Mouse (Mus musculus): ENCODE measurements around the gene Ube2j1. TPM values are rescaled to one million over a fixed set of nuclear protein-coding genes. Genes with fewer than 3 reads are reported as not detected.

The Ube2j1 gene
- polyA plus RNA-seq, 1 experiment from 2014 or later: 43.8 TPM

DNA sequence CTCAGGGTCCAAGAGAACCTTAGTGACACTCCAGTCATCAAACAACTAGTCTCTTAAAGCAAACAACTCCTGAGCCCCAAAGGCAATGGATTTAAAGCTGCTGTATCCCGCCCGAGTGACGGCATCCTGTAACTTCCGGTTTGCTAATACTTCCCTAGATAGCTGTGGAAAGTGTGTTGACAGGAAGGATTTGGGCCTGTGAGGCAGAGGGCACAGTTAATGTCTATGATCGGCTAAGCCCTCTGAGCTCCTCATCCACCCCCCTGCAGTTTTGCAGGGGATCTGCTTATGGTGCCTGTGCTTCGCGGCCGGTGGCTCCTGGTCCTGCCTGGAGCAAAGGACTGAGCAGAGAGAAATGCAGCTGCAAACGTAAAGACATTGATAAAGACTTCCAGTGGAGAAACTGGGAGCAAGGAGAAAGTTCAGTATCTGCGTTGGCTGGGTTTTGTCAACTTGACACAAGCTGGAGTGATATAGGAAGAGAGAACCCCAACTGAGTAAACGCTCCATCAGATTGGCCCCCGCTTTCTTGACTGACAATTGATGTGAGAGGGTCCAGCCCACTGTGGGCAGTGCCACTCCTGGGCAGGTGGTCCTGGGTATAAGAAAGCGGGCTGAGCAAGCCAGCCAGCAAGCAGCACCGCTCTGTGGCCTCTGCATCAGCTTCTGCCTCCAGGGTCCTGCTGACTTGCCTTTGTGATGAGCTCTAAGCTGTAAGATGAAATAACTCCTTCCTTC, 35.2 kb downstream of the Ube2j1 start:
- H3K4me1 ChIP-seq (ENCODE audit: insufficient read depth, low read length): no peaks in the 10 kb centered on the region
- H3K4me2 ChIP-seq (replicated peaks; ENCODE audit: low read depth, low read length): no peak overlapping the region
- no peaks in the 10 kb centered on the region for H3K36me3 ChIP-seq (ENCODE audit: insufficient read depth, low read length)
- H3K27me3 ChIP-seq (ENCODE audit: insufficient read depth, low read length): no peaks in the 10 kb centered on the region
- 65% methylated on average over 14 of the region's 14 CpGs for WGBS
- no peak overlapping the region for H3K27ac ChIP-seq (ENCODE audit: low read length)
- no peak for ATAC-seq (ENCODE audit: low FRiP score, low TSS enrichment)
- H3K4me3 ChIP-seq (ENCODE audit: low read length): no peak overlapping the region
- no peak overlapping the region for H3K9ac ChIP-seq (replicated peaks; ENCODE audit: low read length)
- H3K9me3 ChIP-seq (ENCODE audit: low read length): no peaks in the 10 kb centered on the region

- no peaks in the 10 kb centered on the region for H3K27me3 ChIP-seq (ENCODE audit: insufficient read depth, low read length)
- H3K4me2 ChIP-seq (replicated peaks; ENCODE audit: low read depth, low read length): no peak overlapping the region
- no peak for ATAC-seq (ENCODE audit: low FRiP score, low TSS enrichment)
- H3K9me3 ChIP-seq (ENCODE audit: low read length): no peaks in the 10 kb centered on the region
- 93% methylated on average over 3 of the region's 3 CpGs for WGBS
- H3K36me3 ChIP-seq (ENCODE audit: insufficient read depth, low read length): no peaks in the 10 kb centered on the region
- no peaks in the 10 kb centered on the region for H3K4me1 ChIP-seq (ENCODE audit: insufficient read depth, low read length)
- no peak overlapping the region for H3K4me3 ChIP-seq (ENCODE audit: low read length)
- no peak overlapping the region for H3K27ac ChIP-seq (ENCODE audit: low read length)
- H3K9ac ChIP-seq (replicated peaks; ENCODE audit: low read length): no peak overlapping the region
Measured at GRCm38 (mm10) chr4:33067331-33067730, 36.1 kb downstream of the Ube2j1 start.

DNA sequence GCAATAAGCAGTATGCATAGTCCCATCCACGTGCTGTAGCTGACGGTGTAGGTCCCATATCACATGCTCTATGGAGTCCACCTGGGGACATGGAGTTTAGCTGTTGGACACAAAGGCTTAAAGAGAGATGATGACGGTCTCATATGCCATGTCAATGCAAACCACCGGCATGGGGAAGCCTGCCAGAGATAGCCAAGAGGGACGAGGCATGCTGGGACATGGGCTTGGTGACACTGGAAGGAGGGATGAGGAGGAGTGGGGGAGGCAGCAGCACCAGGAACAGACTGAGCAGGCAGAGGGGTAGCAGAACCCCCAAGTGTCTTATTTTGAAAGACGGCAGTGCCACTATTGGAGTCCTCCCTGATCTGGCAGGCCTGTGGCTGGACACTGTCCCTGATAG, 36.6 kb downstream of the Ube2j1 start:
- Histone ChIP-seq H3K9me3 (ENCODE audit: low read length) (no peaks in the 10 kb centered on the region), H3K27me3 (ENCODE audit: insufficient read depth, low read length) (no peaks in the 10 kb centered on the region), H3K4me3 (ENCODE audit: low read length) (no peak overlapping the region), H3K4me1 (ENCODE audit: insufficient read depth, low read length) (no peaks in the 10 kb centered on the region), H3K4me2 (replicated peaks; ENCODE audit: low read depth, low read length) (no peak overlapping the region), H3K36me3 (ENCODE audit: insufficient read depth, low read length) (no peaks in the 10 kb centered on the region), H3K27ac (ENCODE audit: low read length) (no peak overlapping the region), H3K9ac (replicated peaks; ENCODE audit: low read length) (no peak overlapping the region)
- ATAC-seq (ENCODE audit: low FRiP score, low TSS enrichment): no peak
- 93% methylated on average over 6 of the region's 6 CpGs for WGBS

DNA sequence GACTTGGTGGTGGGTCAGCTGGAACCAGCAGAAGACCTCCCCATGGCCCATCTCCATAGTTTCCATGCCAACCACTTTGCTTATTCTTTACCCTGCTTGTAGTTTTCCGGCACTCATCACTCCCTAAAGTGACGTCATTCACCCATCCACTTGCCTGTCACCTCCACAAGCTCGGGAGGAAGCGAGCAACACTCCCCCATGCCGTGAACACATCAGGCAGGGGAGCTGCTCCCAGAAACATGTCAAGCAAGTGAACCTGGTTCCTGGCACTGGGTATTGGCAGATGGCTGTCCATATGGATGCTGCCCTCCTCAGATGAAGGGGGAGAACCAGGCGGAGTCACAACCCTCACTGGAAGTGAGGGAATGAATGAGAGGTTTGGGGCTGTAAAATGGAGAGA, 37.7 kb downstream of the Ube2j1 start:
- Histone ChIP-seq H3K36me3 (ENCODE audit: insufficient read depth, low read length) (no peaks in the 10 kb centered on the region), H3K4me1 (ENCODE audit: insufficient read depth, low read length) (no peaks in the 10 kb centered on the region), H3K27ac (ENCODE audit: low read length) (no peak overlapping the region), H3K27me3 (ENCODE audit: insufficient read depth, low read length) (no peaks in the 10 kb centered on the region), H3K4me2 (replicated peaks; ENCODE audit: low read depth, low read length) (no peak overlapping the region), H3K9me3 (ENCODE audit: low read length) (no peaks in the 10 kb centered on the region), H3K9ac (replicated peaks; ENCODE audit: low read length) (no peak overlapping the region), H3K4me3 (ENCODE audit: low read length) (no peak overlapping the region)
- ATAC-seq (ENCODE audit: low FRiP score, low TSS enrichment): no peak
- 43% methylated on average over 6 of the region's 6 CpGs for WGBS

GRCm38 (mm10) chr4:33070326-33070725, 39.1 kb downstream of the Ube2j1 start:
- no peaks in the 10 kb centered on the region for H3K9me3 ChIP-seq (ENCODE audit: low read length)
- H3K4me1 ChIP-seq (ENCODE audit: insufficient read depth, low read length): no peaks in the 10 kb centered on the region
- H3K27ac ChIP-seq (ENCODE audit: low read length): no peak overlapping the region
- H3K4me2 ChIP-seq (replicated peaks; ENCODE audit: low read depth, low read length): no peak overlapping the region
- ATAC-seq (ENCODE audit: low FRiP score, low TSS enrichment): no peak
- H3K9ac ChIP-seq (replicated peaks; ENCODE audit: low read length): no peak overlapping the region
- H3K27me3 ChIP-seq (ENCODE audit: insufficient read depth, low read length): no peaks in the 10 kb centered on the region
- no peaks in the 10 kb centered on the region for H3K36me3 ChIP-seq (ENCODE audit: insufficient read depth, low read length)
- H3K4me3 ChIP-seq (ENCODE audit: low read length): no peak overlapping the region
- WGBS: 91% methylated on average over 6 of the region's 6 CpGs

GRCm38 (mm10) chr4:33071337-33071736, 40.1 kb downstream of the Ube2j1 start:
- no peak overlapping the region for H3K27ac ChIP-seq (ENCODE audit: low read length)
- no peak overlapping the region for H3K4me2 ChIP-seq (replicated peaks; ENCODE audit: low read depth, low read length)
- 86% methylated on average over 6 of the region's 6 CpGs for WGBS
- ATAC-seq (ENCODE audit: low FRiP score, low TSS enrichment): no peak
- no peaks in the 10 kb centered on the region for H3K27me3 ChIP-seq (ENCODE audit: insufficient read depth, low read length)
- H3K9ac ChIP-seq (replicated peaks; ENCODE audit: low read length): no peak overlapping the region
- no peak overlapping the region for H3K4me3 ChIP-seq (ENCODE audit: low read length)
- H3K36me3 ChIP-seq (ENCODE audit: insufficient read depth, low read length): no peaks in the 10 kb centered on the region
- H3K4me1 ChIP-seq (ENCODE audit: insufficient read depth, low read length): no peaks in the 10 kb centered on the region
- no peaks in the 10 kb centered on the region for H3K9me3 ChIP-seq (ENCODE audit: low read length)

- no peaks in the 10 kb centered on the region for H3K9me3 ChIP-seq (ENCODE audit: low read length)
- H3K9ac ChIP-seq (replicated peaks; ENCODE audit: low read length): no peak overlapping the region
- 0 out of 2 replicates have a peak, but pooled peaks cover 5% of the 10 kb centered on the region for H3K4me1 ChIP-seq (ENCODE audit: insufficient read depth, low read length)
- ATAC-seq (ENCODE audit: low FRiP score, low TSS enrichment): no peak
- H3K27ac ChIP-seq (ENCODE audit: low read length): no peak overlapping the region
- H3K36me3 ChIP-seq (ENCODE audit: insufficient read depth, low read length): no peaks in the 10 kb centered on the region
- H3K27me3 ChIP-seq (ENCODE audit: insufficient read depth, low read length): no peaks in the 10 kb centered on the region
- H3K4me2 ChIP-seq (replicated peaks; ENCODE audit: low read depth, low read length): no peak overlapping the region
- no peak overlapping the region for H3K4me3 ChIP-seq (ENCODE audit: low read length)
- 50% methylated on average over 11 of the region's 11 CpGs for WGBS
Measured at GRCm38 (mm10) chr4:33072526-33073161, 41.4 kb downstream of the Ube2j1 start.

DNA sequence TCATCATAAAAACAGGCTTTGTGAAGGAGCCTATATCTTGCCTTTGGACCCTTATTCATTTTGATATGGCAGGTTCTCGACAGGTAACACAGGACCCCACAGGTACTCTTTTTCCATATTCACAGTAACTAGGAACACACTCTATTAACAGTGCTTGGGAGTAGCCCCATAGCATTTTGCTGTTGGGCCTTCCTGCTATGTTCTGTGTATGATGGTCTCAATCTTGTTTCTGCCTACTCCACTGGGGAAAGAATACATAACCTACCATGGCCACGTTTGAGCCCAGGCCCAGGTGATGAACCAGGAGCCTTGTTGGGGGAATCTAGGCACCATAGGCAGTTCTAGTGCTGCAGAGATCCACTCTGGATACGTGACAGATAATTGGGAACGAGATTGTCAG, 43.2 kb downstream of the Ube2j1 start:
- no peak overlapping the region for H3K4me3 ChIP-seq (ENCODE audit: low read length)
- H3K4me1 ChIP-seq (ENCODE audit: insufficient read depth, low read length): 0 out of 2 replicates have a peak, but pooled peaks cover 5% of the 10 kb centered on the region
- H3K9me3 ChIP-seq (ENCODE audit: low read length): no peaks in the 10 kb centered on the region
- no peaks in the 10 kb centered on the region for H3K36me3 ChIP-seq (ENCODE audit: insufficient read depth, low read length)
- WGBS: 79% methylated on average over 4 of the region's 4 CpGs
- H3K9ac ChIP-seq (replicated peaks; ENCODE audit: low read length): no peak overlapping the region
- ATAC-seq (ENCODE audit: low FRiP score, low TSS enrichment): no peak
- H3K4me2 ChIP-seq (replicated peaks; ENCODE audit: low read depth, low read length): no peak overlapping the region
- H3K27ac ChIP-seq (ENCODE audit: low read length): no peak overlapping the region
- H3K27me3 ChIP-seq (ENCODE audit: insufficient read depth, low read length): no peaks in the 10 kb centered on the region

GRCm38 (mm10) chr4:33074851-33075250, 43.6 kb downstream of the Ube2j1 start:
- Histone ChIP-seq H3K36me3 (ENCODE audit: insufficient read depth, low read length) (no peaks in the 10 kb centered on the region), H3K4me1 (ENCODE audit: insufficient read depth, low read length) (0 out of 2 replicates have a peak, but pooled peaks cover 5% of the 10 kb centered on the region), H3K27me3 (ENCODE audit: insufficient read depth, low read length) (no peaks in the 10 kb centered on the region), H3K9me3 (ENCODE audit: low read length) (no peaks in the 10 kb centered on the region; the same call in 1 of the 2 replicates), H3K9ac (replicated peaks; ENCODE audit: low read length) (no peak overlapping the region), H3K4me3 (ENCODE audit: low read length) (no peak overlapping the region), H3K27ac (ENCODE audit: low read length) (no peak overlapping the region), H3K4me2 (replicated peaks; ENCODE audit: low read depth, low read length) (no peak overlapping the region)
- 73% methylated on average over 5 of the region's 5 CpGs for WGBS
- ATAC-seq (ENCODE audit: low FRiP score, low TSS enrichment): no peak

Data from kidney, embryonic 16.5 days (tissue).